In the genomic region with DNA sequence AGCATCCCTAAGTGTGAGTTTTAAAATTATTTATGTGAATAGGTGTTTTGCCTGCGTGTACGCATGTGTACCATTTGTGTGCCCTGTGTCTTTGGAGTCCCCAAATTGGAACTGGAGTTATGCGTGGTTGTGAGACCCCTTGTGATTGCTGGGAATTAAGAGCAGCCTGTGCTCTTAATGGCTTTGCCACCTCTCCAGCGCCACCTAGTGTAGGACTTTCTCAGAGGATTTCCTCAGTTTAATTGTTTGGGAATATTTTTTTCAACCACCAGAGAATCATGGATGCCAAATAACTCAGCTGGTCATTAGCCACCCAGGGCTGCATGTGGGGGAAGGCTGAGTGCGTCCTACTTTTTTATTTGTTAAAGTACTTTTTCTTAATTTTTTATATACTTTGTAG, we compare ENCODE assay signal across 10 mouse cellular contexts.
DNase-seq lines count a peak whose midpoint lies in the region; ATAC-seq lines count a peak whose summit lies in the region.
"Had no signal": no experiment of that assay in that cellular context is flagged by ENCODE, and none has a peak within 500 bp of the region (broad histone marks: within the 10 kb centered on the region; RNA-seq: fewer than 3 reads in every experiment).

No protein-coding gene starts in this region.

- H3K4me1 ChIP-seq in intestine, embryonic 14.5 days (replicated peaks; ENCODE audit: control insufficient read depth, insufficient read depth, low read length): peaks cover 17% of the 10 kb centered on the region; the same call in 1 of the 2 replicates
- H3K4me1 ChIP-seq in intestine, embryonic 15.5 days (replicated peaks): peaks cover 8% of the 10 kb centered on the region; the same call in 1 of the 2 replicates

- no peaks in the 10 kb centered on the region for H3K27me3 ChIP-seq in intestine, embryonic 14.5 days (replicated peaks; ENCODE audit: control insufficient read depth, insufficient read depth, low read length)
- no peaks in the 10 kb centered on the region for H3K27me3 ChIP-seq in intestine, embryonic 15.5 days (replicated peaks)
- H3K27me3 ChIP-seq: embryonic facial prominence, embryonic 12.5 days had no signal

- H3K9me3 ChIP-seq in intestine, embryonic 14.5 days (ENCODE audit: control insufficient read depth, low read length): no peaks in the 10 kb centered on the region; the same call in 1 of the 2 replicates
- no peaks in the 10 kb centered on the region for H3K9me3 ChIP-seq in intestine, embryonic 15.5 days
- H3K9me3 ChIP-seq: embryonic facial prominence, embryonic 12.5 days had no signal

- WGBS in intestine, embryonic 14.5 days: 57% methylated on average over 5 of the region's 5 CpGs
- 61% methylated on average over 5 of the region's 5 CpGs for WGBS in intestine, embryonic 15.5 days

- no peaks in the 10 kb centered on the region for H3K36me3 ChIP-seq in intestine, embryonic 14.5 days (ENCODE audit: control insufficient read depth, insufficient read depth, low read length)
- no peaks in the 10 kb centered on the region for H3K36me3 ChIP-seq in intestine, embryonic 15.5 days
- H3K36me3 ChIP-seq: embryonic facial prominence, embryonic 12.5 days; limb, embryonic 13.5 days had no signal

- H3K9ac ChIP-seq in intestine, embryonic 14.5 days (ENCODE audit: low read length): no peak overlapping the region
- no peak overlapping the region for H3K9ac ChIP-seq in intestine, embryonic 15.5 days
- H3K9ac ChIP-seq: embryonic facial prominence, embryonic 12.5 days; limb, embryonic 13.5 days had no signal

- no peak for ATAC-seq in intestine, embryonic 14.5 days (replicated peaks; ENCODE audit: low FRiP score, low TSS enrichment, low read depth)
- no peak for ATAC-seq in intestine, embryonic 15.5 days

- peak; percentile 72 for DNase-seq in intestine, embryonic 14.5 days (ENCODE audit: low spot score)
- DNase-seq in B cell, adult 2 months: peak; percentile 50 to 52
- peak; percentile 23 for DNase-seq in T-cell, adult 2 months (ENCODE audit: low spot score)
- peak; percentile 32 to 69 for DNase-seq in cerebellum, postnatal 25 days
- peak; percentile 66 for DNase-seq in kidney, postnatal 14 days
- peak; percentile 81 for DNase-seq in lung, postnatal 14 days
- DNase-seq in ovary, postnatal 36 days (ENCODE audit: low spot score): no peak

- no peak overlapping the region for H3K27ac ChIP-seq in intestine, embryonic 14.5 days (ENCODE audit: low read depth)
- H3K27ac ChIP-seq in intestine, embryonic 15.5 days: no peak overlapping the region
- H3K27ac ChIP-seq: embryonic facial prominence, embryonic 12.5 days; limb, embryonic 13.5 days had no signal

- H3K4me3 ChIP-seq in intestine, embryonic 14.5 days (ENCODE audit: low read depth, low read length): no peak overlapping the region
- no peak overlapping the region for H3K4me3 ChIP-seq in intestine, embryonic 15.5 days (replicated peaks)
- H3K4me3 ChIP-seq: embryonic facial prominence, embryonic 12.5 days; limb, embryonic 13.5 days had no signal

- H3K4me2 ChIP-seq in intestine, embryonic 14.5 days (ENCODE audit: low read length): no peak overlapping the region
- H3K4me2 ChIP-seq in intestine, embryonic 15.5 days (replicated peaks): no peak overlapping the region
- H3K4me2 ChIP-seq: embryonic facial prominence, embryonic 12.5 days; limb, embryonic 13.5 days had no signal
